Mouse (Mus musculus) lung, adult 2 months (tissue): ENCODE measurements around the gene Atp6v0b. TPM values are rescaled to one million over a fixed set of nuclear protein-coding genes. Genes with fewer than 3 reads are reported as not detected.

Source experiments
- DNase-seq: peaks from one replicate; pipeline ENCODE4 v3.0.0; 2022
- H3K4me1 ChIP-seq: fragments of 200-500 bp; 2 replicates; pipeline ENCODE4 v1.6.1; 2011; ENCODE audit warnings: low read length; ENCODE audit not compliant: control insufficient read depth, insufficient read depth
- H3K4me3 ChIP-seq: fragments of 200-500 bp; replicated peaks from 2 replicates; pipeline ENCODE3; 2011; ENCODE audit warnings: low read depth, mild to moderate bottlenecking, control low read depth, low read length; ENCODE audit errors: extremely low read depth
- CTCF ChIP-seq: fragments of 200-500 bp; IDR thresholded peaks from 2 replicates; pipeline ENCODE4 v1.5.1; 2011; ENCODE audit warnings: mild to moderate bottlenecking, low read length, control low read depth; ENCODE audit not compliant: insufficient read depth
- POLR2A ChIP-seq: fragments of 200-500 bp; IDR thresholded peaks from 2 replicates; pipeline ENCODE4 v1.6.1; 2011; ENCODE audit warnings: low read depth, mild to moderate bottlenecking, control low read depth, low read length, borderline replicate concordance; ENCODE audit errors: extremely low read depth
- WGBS: fragments of 180-500 bp; shearing (Covaris S2); methylation state at CpG from one replicate; pipeline ENCODE4 v1.1.7; 2018; 5-methylcytosine and 5-hydroxymethylcytosine counted together
- polyA plus RNA-seq: library from polyadenylated mRNA; depleted of rRNA; stranded (reverse); fragments of >200 nt; gene quantifications from 2 replicates; pipeline ENCODE4 v1.2.3, GENCODE M21; 2012; rRNA removed

Gene Atp6v0b
- polyA plus RNA-seq, 1 experiment, result 484 TPM

DNA sequence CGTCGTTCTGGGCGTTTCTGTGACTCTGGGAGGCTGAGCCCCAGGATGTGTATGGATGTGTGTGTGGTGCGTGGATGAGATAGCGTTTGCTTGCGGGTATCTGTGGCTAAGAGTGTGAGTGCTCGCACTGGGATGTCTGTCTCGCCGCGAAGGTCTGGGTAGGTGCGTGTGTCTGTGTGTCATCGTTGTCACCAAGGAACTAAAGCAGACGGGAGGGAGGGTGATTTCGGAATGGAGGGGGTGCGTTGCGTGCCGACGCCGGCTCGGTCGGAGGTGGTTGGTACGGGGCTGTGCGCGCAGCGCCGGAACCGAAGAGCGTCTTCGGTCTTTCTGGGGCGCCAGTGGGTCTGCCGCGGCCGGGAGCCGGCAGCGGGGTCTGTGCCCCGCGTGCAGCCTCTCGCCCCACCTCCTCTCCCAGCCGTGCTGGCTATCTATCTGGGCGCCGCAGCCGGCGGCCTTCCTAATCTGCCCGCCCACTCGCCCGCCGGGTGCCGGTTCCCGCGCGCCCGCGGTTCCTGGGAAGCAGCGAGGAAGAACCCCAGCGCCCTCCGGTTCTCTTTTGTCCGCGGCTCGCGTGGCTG lies 51.5 kb downstream of the Atp6v0b start:
- H3K4me1 ChIP-seq, result peaks cover 13% of the 10 kb centered on the region
- no peak for DNase-seq
- peak overlapping the region; percentile 81 for H3K4me3 ChIP-seq
- WGBS, result under 1% methylated on average over 59 of the region's 60 CpGs
- TF ChIP-seq POLR2A (no peak; the same call in 1 of the 2 replicates), CTCF (no peak)

DNA sequence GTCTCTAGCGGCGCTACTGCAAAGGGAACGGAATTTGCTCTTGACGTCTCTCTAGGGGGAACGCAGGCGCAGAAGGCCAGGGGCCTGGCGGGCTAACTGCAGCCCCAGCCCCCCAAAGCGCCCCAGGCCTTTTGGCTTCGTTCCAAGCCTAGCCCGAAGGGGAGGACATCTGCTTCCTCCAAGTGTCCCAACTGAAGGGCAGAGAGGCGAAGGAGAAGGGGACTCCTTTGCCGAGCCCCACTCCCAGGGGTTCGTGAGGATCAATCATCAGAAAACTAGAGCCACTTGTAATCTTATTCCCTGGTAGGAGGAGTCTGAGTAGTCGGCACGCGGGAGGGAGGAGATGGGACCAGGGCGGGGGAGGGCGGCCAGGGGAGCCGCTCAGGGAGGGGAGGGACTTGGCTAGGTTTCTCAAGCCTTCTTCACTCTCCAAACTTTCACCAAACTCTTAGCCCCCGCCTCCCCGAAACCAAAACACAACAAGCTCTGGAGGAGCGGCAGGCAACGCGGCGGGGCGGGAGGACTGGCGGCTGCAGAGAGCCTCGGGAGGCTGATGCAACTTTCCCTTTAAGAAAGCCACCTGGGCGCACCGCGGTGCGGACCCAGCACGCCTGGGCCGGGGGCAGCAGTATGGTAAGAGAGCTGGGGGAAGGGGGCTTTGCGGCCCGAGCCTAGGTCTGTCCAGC lies 52.1 kb downstream of the Atp6v0b start:
- DNase-seq, result peak; percentile 78
- peaks cover 16% of the 10 kb centered on the region for H3K4me1 ChIP-seq
- TF ChIP-seq POLR2A, result peak; percentile 20; the same call in 1 of the 2 replicates
- TF ChIP-seq CTCF, result no peak
- peak overlapping the region; percentile 81 for H3K4me3 ChIP-seq
- WGBS, result 5% methylated on average over 36 of the region's 36 CpGs

DNA sequence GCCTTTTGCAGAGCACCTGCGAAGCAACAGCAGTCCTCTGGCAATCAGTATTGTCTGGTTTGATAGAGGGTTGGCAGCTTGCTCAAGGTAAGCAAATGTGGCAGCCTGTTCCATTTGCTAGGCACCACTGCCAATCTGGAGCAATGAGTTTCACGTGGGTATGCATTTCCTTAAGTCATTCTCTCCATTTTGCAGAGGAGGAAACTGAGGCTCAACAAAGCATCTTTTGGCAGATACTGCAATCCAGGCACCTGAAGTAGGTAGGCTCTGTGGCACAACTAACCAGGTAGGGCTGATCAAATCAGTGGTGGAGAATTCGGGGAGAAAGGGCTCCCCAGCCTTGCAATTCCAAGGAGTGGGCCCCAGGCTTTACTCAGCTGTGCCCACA lies 52.7 kb downstream of the Atp6v0b start, which contains the start of gene Slc6a9:
Gene Slc6a9, plus strand, starts transcription at position 50 of the 388 bp plus-strand sequence.
- peaks cover 17% of the 10 kb centered on the region for H3K4me1 ChIP-seq
- no peak for TF ChIP-seq POLR2A
- TF ChIP-seq CTCF, result no peak
- peak within 1 kb of the TSS; percentile 81 for H3K4me3 ChIP-seq
- 36% methylated on average over 3 of the region's 3 CpGs for WGBS
- DNase-seq, result no peak

Other genes with a start within 250 kb of the Atp6v0b start
- 18.8 and 23.5 TPM in 2 replicates for gene Dmap1, start 205.1 kb downstream of the Atp6v0b start, polyA plus RNA-seq
- gene Gm12845, start 162.9 kb downstream of the Atp6v0b start, polyA plus RNA-seq, result not detected in 2 replicates
- gene Klf17, start 121.7 kb downstream of the Atp6v0b start, polyA plus RNA-seq, result not detected in 2 replicates
- gene Slc6a9, start 52.8 kb downstream of the Atp6v0b start, polyA plus RNA-seq, result 77.6 and 84.6 TPM in 2 replicates
- 15.4 and 15.8 TPM in 2 replicates for gene Ccdc24, start 14.8 kb downstream of the Atp6v0b start, polyA plus RNA-seq
- gene B4galt2, start 3.8 kb downstream of the Atp6v0b start, polyA plus RNA-seq, result 22.3 and 23.4 TPM in 2 replicates
- 10.7 and 11.5 TPM in 2 replicates for gene Dph2, start 4.7 kb upstream of the Atp6v0b start, polyA plus RNA-seq
- gene Ipo13, start 27.7 kb upstream of the Atp6v0b start, polyA plus RNA-seq, result 82.2 and 93.8 TPM in 2 replicates
- 2.7 and 3.8 TPM in 2 replicates for gene Artn, start 42.4 kb upstream of the Atp6v0b start, polyA plus RNA-seq
- 20.1 and 23.4 TPM in 2 replicates for gene St3gal3, start 247.6 kb upstream of the Atp6v0b start, polyA plus RNA-seq